12 mouse cellular contexts compared by ENCODE assay signal in the genomic region with DNA sequence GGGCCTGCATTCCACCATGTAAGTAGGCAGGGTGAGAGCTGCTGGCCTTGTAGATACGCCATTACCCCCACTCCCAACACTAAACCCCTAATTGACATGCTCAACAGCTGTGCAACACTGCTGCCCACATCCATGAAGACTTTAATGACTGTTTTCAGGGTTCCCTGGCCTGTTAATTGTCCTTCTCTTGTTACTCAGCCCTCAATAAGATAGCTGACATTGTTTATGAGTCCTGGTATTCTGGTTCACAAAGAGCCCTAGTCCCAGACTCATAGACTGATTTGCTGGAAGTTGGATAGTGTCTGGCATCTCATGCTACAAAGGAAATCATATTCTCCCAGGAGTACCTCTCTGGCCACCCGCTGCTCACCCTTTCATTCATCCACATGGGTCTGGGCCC.
DNase-seq lines count a peak whose midpoint lies in the region; ATAC-seq and TF ChIP-seq lines count a peak whose summit lies in the region.
"Had no signal": no experiment of that assay in that cellular context is flagged by ENCODE, and none has a peak within 500 bp of the region (broad histone marks: within the 10 kb centered on the region; RNA-seq: fewer than 3 reads in every experiment).

No protein-coding gene starts in this region.

- no peak for TF ChIP-seq CTCF in forebrain, postnatal 0 days (IDR thresholded peaks at IDR 0.05; ENCODE audit: low read depth)
- TF ChIP-seq CTCF in hindbrain, postnatal 0 days (IDR thresholded peaks at IDR 0.05; ENCODE audit: low read depth), result no peak

- peaks cover 23% of the 10 kb centered on the region for H3K4me1 ChIP-seq in heart, embryonic 13.5 days
- peaks cover 5% of the 10 kb centered on the region for H3K4me1 ChIP-seq in midbrain, embryonic 13.5 days (replicated peaks)
- H3K4me1 ChIP-seq in midbrain, embryonic 10.5 days, result peaks cover 13% of the 10 kb centered on the region
- no peaks in the 10 kb centered on the region for H3K4me1 ChIP-seq in forebrain, postnatal 0 days (ENCODE audit: insufficient read depth)
- H3K4me1 ChIP-seq in hindbrain, postnatal 0 days (ENCODE audit: insufficient read depth, low read length), result no peaks in the 10 kb centered on the region

- H3K4me3 ChIP-seq in heart, embryonic 13.5 days, result no peak overlapping the region
- H3K4me3 ChIP-seq in midbrain, embryonic 13.5 days (replicated peaks), result no peak overlapping the region
- no peak overlapping the region for H3K4me3 ChIP-seq in midbrain, embryonic 10.5 days
- H3K4me3 ChIP-seq in forebrain, postnatal 0 days (ENCODE audit: low read depth, low read length), result no peak overlapping the region
- no peak overlapping the region for H3K4me3 ChIP-seq in hindbrain, postnatal 0 days (ENCODE audit: low read length)

- ATAC-seq in heart, embryonic 13.5 days (ENCODE audit: extremely low read depth, insufficient number of reproducible peaks, low FRiP score, low TSS enrichment), result no peak
- 0 out of 2 replicates have a peak, but pooled peaks have one; percentile 43 for ATAC-seq in midbrain, embryonic 13.5 days
- peak; percentile 53 for ATAC-seq in forebrain, postnatal 0 days
- no peak for ATAC-seq in hindbrain, postnatal 0 days

- H3K27me3 ChIP-seq in heart, embryonic 13.5 days (replicated peaks), result no peaks in the 10 kb centered on the region
- H3K27me3 ChIP-seq in midbrain, embryonic 13.5 days, result no peaks in the 10 kb centered on the region
- no peaks in the 10 kb centered on the region for H3K27me3 ChIP-seq in midbrain, embryonic 10.5 days (ENCODE audit: low read depth, poor library complexity, severe bottlenecking)
- no peaks in the 10 kb centered on the region for H3K27me3 ChIP-seq in forebrain, postnatal 0 days (ENCODE audit: insufficient read depth, low read length)
- no peaks in the 10 kb centered on the region for H3K27me3 ChIP-seq in hindbrain, postnatal 0 days (ENCODE audit: insufficient read depth, low read length)

- peak overlapping the region; percentile 70 for H3K27ac ChIP-seq in heart, embryonic 13.5 days (replicated peaks)
- no peak overlapping the region for H3K27ac ChIP-seq in midbrain, embryonic 13.5 days
- no peak overlapping the region for H3K27ac ChIP-seq in midbrain, embryonic 10.5 days (replicated peaks)
- no peak overlapping the region for H3K27ac ChIP-seq in forebrain, postnatal 0 days (ENCODE audit: low read depth, low read length)
- no peak overlapping the region for H3K27ac ChIP-seq in hindbrain, postnatal 0 days

- H3K9me3 ChIP-seq in heart, embryonic 13.5 days, result no peaks in the 10 kb centered on the region
- H3K9me3 ChIP-seq in midbrain, embryonic 13.5 days, result no peaks in the 10 kb centered on the region
- H3K9me3 ChIP-seq in midbrain, embryonic 10.5 days (replicated peaks), result no peaks in the 10 kb centered on the region
- H3K9me3 ChIP-seq in forebrain, postnatal 0 days (ENCODE audit: low read length), result no peaks in the 10 kb centered on the region
- no peaks in the 10 kb centered on the region for H3K9me3 ChIP-seq in hindbrain, postnatal 0 days (ENCODE audit: low read length)

- no peak for DNase-seq in heart, postnatal 4 days
- no peak for DNase-seq in midbrain, embryonic 10.5 days (ENCODE audit: low spot score)
- no peak for DNase-seq in forebrain, postnatal 0 days
- no peak for DNase-seq in spleen, adult 12 weeks (ENCODE audit: low spot score)
- DNase-seq in hindbrain, postnatal 0 days (ENCODE audit: low spot score), result no peak
- DNase-seq in kidney, postnatal 25 days, result no peak
- DNase-seq: adrenal gland, postnatal 25 days; B cell, adult 2 months; cerebellum, adult 9-11 months; thymus, postnatal 4 days had no signal

- H3K36me3 ChIP-seq in heart, embryonic 13.5 days, result no peaks in the 10 kb centered on the region
- H3K36me3 ChIP-seq in midbrain, embryonic 13.5 days, result no peaks in the 10 kb centered on the region
- no peaks in the 10 kb centered on the region for H3K36me3 ChIP-seq in midbrain, embryonic 10.5 days
- H3K36me3 ChIP-seq in forebrain, postnatal 0 days (ENCODE audit: insufficient read depth), result no peaks in the 10 kb centered on the region
- no peaks in the 10 kb centered on the region for H3K36me3 ChIP-seq in hindbrain, postnatal 0 days (ENCODE audit: insufficient read depth, low read length)

- H3K4me2 ChIP-seq in heart, embryonic 13.5 days, result no peak overlapping the region
- H3K4me2 ChIP-seq in midbrain, embryonic 13.5 days (replicated peaks), result no peak overlapping the region
- H3K4me2 ChIP-seq in forebrain, postnatal 0 days (ENCODE audit: low read depth), result no peak overlapping the region
- H3K4me2 ChIP-seq in hindbrain, postnatal 0 days (ENCODE audit: low read depth, low read length), result no peak overlapping the region

- H3K9ac ChIP-seq in heart, embryonic 13.5 days, result no peak overlapping the region
- no peak overlapping the region for H3K9ac ChIP-seq in midbrain, embryonic 13.5 days (replicated peaks)
- no peak overlapping the region for H3K9ac ChIP-seq in forebrain, postnatal 0 days
- no peak overlapping the region for H3K9ac ChIP-seq in hindbrain, postnatal 0 days (replicated peaks; ENCODE audit: low read length)

- WGBS in heart, embryonic 13.5 days, result 48% methylated on average over 2 of the region's 2 CpGs
- 49% methylated on average over 2 of the region's 2 CpGs for WGBS in midbrain, embryonic 13.5 days
- 57% methylated on average over 2 of the region's 2 CpGs for WGBS in midbrain, embryonic 10.5 days
- WGBS in forebrain, postnatal 0 days, result 30% methylated on average over 2 of the region's 2 CpGs
- WGBS in hindbrain, postnatal 0 days, result 47% methylated on average over 2 of the region's 2 CpGs

Comparison
In these comparisons a context has a peak if more than half of its experiments do, and no peak if none do; other contexts are left out.
1. ATAC-seq: peak in midbrain, embryonic 13.5 days (single experiment) and forebrain, postnatal 0 days (single experiment); none in heart, embryonic 13.5 days (single experiment) and hindbrain, postnatal 0 days (single experiment).